Mouse (Mus musculus): Measurements from ENCODE around the gene Snx30. TPM values are rescaled to one million over a fixed set of nuclear protein-coding genes. Genes with fewer than 3 reads are reported as not detected.
A peak's percentile ranks its signal among the peaks of the same experiment; 100 is the strongest.

The Snx30 gene
- polyA plus RNA-seq, 1 experiment from 2014 or later = 4.9 TPM

DNA sequence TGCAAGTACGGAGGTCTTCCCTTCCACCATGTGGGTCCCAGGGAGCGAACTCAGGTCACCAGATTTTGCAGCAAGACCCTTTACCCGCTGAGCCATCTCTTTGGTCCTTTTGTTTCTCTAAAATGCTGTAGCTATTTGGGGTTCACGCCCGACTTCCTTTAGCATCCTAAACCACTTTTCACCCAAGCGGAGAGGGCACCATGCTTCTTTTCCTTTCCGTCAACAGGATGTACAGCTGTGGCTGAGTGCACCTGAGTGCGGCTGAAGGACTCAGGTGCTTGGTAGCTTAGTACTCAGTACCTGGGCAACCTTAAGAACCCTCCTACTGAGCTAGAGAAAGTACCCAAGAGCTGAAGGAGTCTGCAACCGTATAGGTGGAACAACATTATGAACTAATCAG lies 119.4 kb downstream of the Snx30 start:
- no peak for ATAC-seq (replicated peaks; ENCODE audit: insufficient number of reproducible peaks, low FRiP score, low TSS enrichment)
- H3K27ac ChIP-seq (ENCODE audit: low read depth, low read length) = no peak overlapping the region
- no peak overlapping the region for H3K4me3 ChIP-seq (ENCODE audit: low read depth, low read length)
- no peak overlapping the region for H3K9ac ChIP-seq (ENCODE audit: low read depth, low read length)
- H3K9me3 ChIP-seq (replicated peaks; ENCODE audit: control insufficient read depth, low read length) = no peaks in the 10 kb centered on the region
- H3K36me3 ChIP-seq (ENCODE audit: control insufficient read depth, insufficient read depth, low read length) = no peaks in the 10 kb centered on the region
- no peaks in the 10 kb centered on the region for H3K27me3 ChIP-seq (ENCODE audit: control insufficient read depth, insufficient read depth, low read length)
- no peaks in the 10 kb centered on the region for H3K4me1 ChIP-seq (ENCODE audit: control insufficient read depth, insufficient read depth, low read length)
- no peak overlapping the region for H3K4me2 ChIP-seq
- 84% methylated on average over 9 of the region's 9 CpGs for WGBS (ENCODE audit: insufficient replicate concordance)

DNA sequence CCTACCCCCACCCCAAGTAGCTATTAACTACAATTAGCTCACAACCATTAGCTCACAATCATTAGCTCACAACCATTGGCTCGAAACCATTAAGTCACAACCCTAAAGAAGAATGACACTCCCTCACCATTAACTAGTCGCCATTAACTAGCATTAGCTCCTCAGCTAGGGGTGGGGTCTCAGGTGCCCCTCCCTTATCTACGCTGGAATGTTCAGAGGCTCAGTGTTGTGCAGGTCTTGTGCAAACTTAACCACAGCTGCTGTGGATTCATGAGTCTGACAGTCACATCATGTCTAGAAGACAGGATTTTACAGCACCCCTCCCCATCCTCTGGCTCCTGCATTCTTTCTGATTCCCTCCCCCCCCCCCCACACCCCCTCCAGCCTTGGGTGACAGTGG lies 122.0 kb downstream of the Snx30 start:
- ATAC-seq (replicated peaks; ENCODE audit: insufficient number of reproducible peaks, low FRiP score, low TSS enrichment) = no peak
- WGBS (ENCODE audit: insufficient replicate concordance) = 78% methylated on average over 3 of the region's 3 CpGs

DNA sequence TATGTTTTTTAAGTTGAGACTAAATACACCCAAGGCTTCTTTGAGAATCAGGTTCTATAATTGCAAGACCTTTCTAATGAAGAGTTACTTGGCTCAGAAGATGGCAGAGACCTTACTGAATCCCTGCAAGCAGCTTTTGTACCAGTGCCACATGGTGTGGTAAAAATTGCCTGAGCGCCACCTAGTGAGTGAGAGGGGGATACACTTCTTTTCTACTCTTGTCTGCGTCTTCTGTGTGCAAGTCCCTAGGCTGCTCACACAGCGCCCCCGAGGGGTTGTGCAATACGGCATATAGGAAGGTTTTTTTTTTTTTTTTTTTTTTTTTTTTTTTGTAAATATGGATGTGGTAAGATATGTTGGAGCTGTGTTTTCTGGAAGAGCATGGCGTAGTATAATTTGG lies 122.7 kb downstream of the Snx30 start:
- Histone ChIP-seq H3K9ac (ENCODE audit: low read depth, low read length) (no peak overlapping the region), H3K27me3 (ENCODE audit: control insufficient read depth, insufficient read depth, low read length) (no peaks in the 10 kb centered on the region), H3K4me3 (ENCODE audit: low read depth, low read length) (no peak overlapping the region), H3K27ac (ENCODE audit: low read depth, low read length) (no peak overlapping the region), H3K36me3 (ENCODE audit: control insufficient read depth, insufficient read depth, low read length) (no peaks in the 10 kb centered on the region), H3K9me3 (replicated peaks; ENCODE audit: control insufficient read depth, low read length) (no peaks in the 10 kb centered on the region), H3K4me2 (no peak overlapping the region), H3K4me1 (ENCODE audit: control insufficient read depth, insufficient read depth, low read length) (no peaks in the 10 kb centered on the region)
- 17% methylated on average over 6 of the region's 6 CpGs for WGBS (ENCODE audit: insufficient replicate concordance)
- ATAC-seq (replicated peaks; ENCODE audit: insufficient number of reproducible peaks, low FRiP score, low TSS enrichment) = 0 out of 2 replicates have a peak, but pooled peaks have one; percentile 44

More for the DNA sequence above, 122.0 kb downstream of the Snx30 start:
- H3K9ac ChIP-seq (ENCODE audit: low read depth, low read length) = no peak overlapping the region
- H3K36me3 ChIP-seq (ENCODE audit: control insufficient read depth, insufficient read depth, low read length) = no peaks in the 10 kb centered on the region
- H3K27ac ChIP-seq (ENCODE audit: low read depth, low read length) = no peak overlapping the region
- H3K4me1 ChIP-seq (ENCODE audit: control insufficient read depth, insufficient read depth, low read length) = no peaks in the 10 kb centered on the region
- H3K27me3 ChIP-seq (ENCODE audit: control insufficient read depth, insufficient read depth, low read length) = no peaks in the 10 kb centered on the region
- no peaks in the 10 kb centered on the region for H3K9me3 ChIP-seq (replicated peaks; ENCODE audit: control insufficient read depth, low read length)
- no peak overlapping the region for H3K4me3 ChIP-seq (ENCODE audit: low read depth, low read length)
- no peak overlapping the region for H3K4me2 ChIP-seq

DNA sequence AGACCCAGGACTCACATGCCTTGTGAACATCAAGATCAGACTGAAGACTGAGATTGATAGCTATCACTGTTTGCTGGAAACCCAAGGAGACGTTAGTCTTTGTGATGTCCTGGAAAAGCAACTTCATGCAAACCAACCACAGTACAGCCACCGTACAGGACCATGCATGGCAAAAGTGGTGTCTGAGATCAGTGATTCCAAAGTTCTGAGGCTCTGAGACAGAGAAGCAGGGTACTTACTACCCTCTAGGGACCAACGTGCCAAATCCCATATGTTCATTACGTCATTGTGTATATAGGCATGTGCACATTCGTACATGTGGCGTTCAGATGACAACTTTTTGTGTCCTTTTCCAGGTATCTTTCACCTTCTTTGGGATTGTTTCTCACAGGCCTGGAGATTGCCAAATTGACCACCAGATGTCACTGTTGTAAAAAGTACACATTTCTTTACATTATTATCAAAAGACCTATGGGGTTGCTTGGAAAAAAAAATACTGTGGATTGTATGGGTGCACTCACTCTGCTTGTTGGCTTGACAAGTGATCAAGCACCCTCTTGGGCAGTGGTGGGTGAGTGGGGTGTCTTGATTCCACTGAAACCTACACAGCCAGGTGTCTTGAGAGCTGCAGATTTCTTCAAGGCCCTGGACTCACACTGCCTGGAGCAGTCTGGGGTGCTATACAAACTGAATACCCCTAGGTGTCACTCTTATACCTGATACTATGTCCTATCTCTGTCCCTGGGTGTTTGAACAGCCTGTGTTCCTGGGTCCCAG lies 127.1 kb downstream of the Snx30 start:
- Histone ChIP-seq H3K9ac (ENCODE audit: low read depth, low read length) (no peak overlapping the region), H3K4me3 (ENCODE audit: low read depth, low read length) (no peak overlapping the region), H3K9me3 (replicated peaks; ENCODE audit: control insufficient read depth, low read length) (no peaks in the 10 kb centered on the region), H3K27ac (ENCODE audit: low read depth, low read length) (no peak overlapping the region), H3K27me3 (ENCODE audit: control insufficient read depth, insufficient read depth, low read length) (no peaks in the 10 kb centered on the region), H3K36me3 (ENCODE audit: control insufficient read depth, insufficient read depth, low read length) (no peaks in the 10 kb centered on the region), H3K4me1 (ENCODE audit: control insufficient read depth, insufficient read depth, low read length) (no peaks in the 10 kb centered on the region), H3K4me2 (no peak overlapping the region)
- 0 out of 2 replicates have a peak, but pooled peaks have one; percentile 39 for ATAC-seq (replicated peaks; ENCODE audit: insufficient number of reproducible peaks, low FRiP score, low TSS enrichment)
- WGBS (ENCODE audit: insufficient replicate concordance) = 51% methylated on average over 6 of the region's 6 CpGs

DNA sequence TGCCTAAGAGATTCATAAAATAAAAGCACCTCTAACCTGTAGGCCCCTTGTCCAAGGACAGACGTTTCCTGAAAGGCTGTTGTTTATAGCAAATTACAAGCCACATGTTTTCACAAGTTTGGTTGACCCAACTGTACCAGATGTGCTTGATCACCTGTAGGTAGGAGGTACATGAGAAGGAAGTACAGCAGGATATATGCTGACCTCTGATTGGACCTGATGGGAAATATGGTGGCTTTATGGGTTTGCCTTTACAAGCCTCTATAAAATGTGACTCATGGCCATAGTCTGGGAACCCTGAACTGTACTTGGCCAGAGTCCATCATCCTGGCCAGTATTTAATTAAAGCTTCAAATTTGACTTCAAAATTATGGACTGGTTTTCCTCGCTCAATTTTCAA lies 131.9 kb downstream of the Snx30 start:
- H3K4me1 ChIP-seq (ENCODE audit: control insufficient read depth, insufficient read depth, low read length) = no peaks in the 10 kb centered on the region
- ATAC-seq (replicated peaks; ENCODE audit: insufficient number of reproducible peaks, low FRiP score, low TSS enrichment) = no peak
- 69% methylated on average over 2 of the region's 2 CpGs for WGBS (ENCODE audit: insufficient replicate concordance)

More for the DNA sequence above, 131.9 kb downstream of the Snx30 start:
- Histone ChIP-seq H3K27me3 (ENCODE audit: control insufficient read depth, insufficient read depth, low read length) (no peaks in the 10 kb centered on the region), H3K4me3 (ENCODE audit: low read depth, low read length) (no peak overlapping the region), H3K4me2 (no peak overlapping the region), H3K36me3 (ENCODE audit: control insufficient read depth, insufficient read depth, low read length) (no peaks in the 10 kb centered on the region), H3K9me3 (replicated peaks; ENCODE audit: control insufficient read depth, low read length) (no peaks in the 10 kb centered on the region), H3K27ac (ENCODE audit: low read depth, low read length) (no peak overlapping the region), H3K9ac (ENCODE audit: low read depth, low read length) (no peak overlapping the region)

Other genes with a start within 250 kb of the Snx30 start
- 30.8 and 34.2 TPM in 2 replicates for gene Hsdl2, start 224.3 kb upstream of the Snx30 start, polyA plus RNA-seq (2014; fragmentation: Nextera tagmentation; extraction: Ambion mirVana)
- gene E130308A19Rik, start 179.6 kb upstream of the Snx30 start, polyA plus RNA-seq (2014; fragmentation: Nextera tagmentation; extraction: Ambion mirVana) = 27.0 and 30.5 TPM in 2 replicates
- 49.4 and 50.4 TPM in 2 replicates for gene Inip, start 4.3 kb upstream of the Snx30 start, polyA plus RNA-seq (2014; fragmentation: Nextera tagmentation; extraction: Ambion mirVana)
- gene Slc46a2, start 109.2 kb downstream of the Snx30 start, polyA plus RNA-seq (2014; fragmentation: Nextera tagmentation; extraction: Ambion mirVana) = 0.13 and 0.39 TPM in 2 replicates
- gene Mup4, start 154.9 kb downstream of the Snx30 start, polyA plus RNA-seq (2014; fragmentation: Nextera tagmentation; extraction: Ambion mirVana) = not detected in 2 replicates
- not detected in 2 replicates for gene Mup6, start 158.5 kb downstream of the Snx30 start, polyA plus RNA-seq (2014; fragmentation: Nextera tagmentation; extraction: Ambion mirVana)

All from heart, embryonic 11.5 days (tissue).